Mouse (Mus musculus) cerebellum, postnatal 10 days (tissue): ENCODE measurements around the gene Kdm4a.

Experiments
- DNase-seq, 2 experiments: peaks; one replicate each; pipeline ENCODE4 v3.0.0; 2021; ENCODE audit warnings: mixed read lengths in 2 of 2

The Kdm4a gene

GRCm38 (mm10) chr4:118112601-118113000 is 67.2 kb downstream of the Kdm4a start:
- DNase-seq: no peak

GRCm38 (mm10) chr4:118109649-118110048 is 70.2 kb downstream of the Kdm4a start:
- DNase-seq: no peak

GRCm38 (mm10) chr4:118108779-118109178 is 71.1 kb downstream of the Kdm4a start:
- no peak for DNase-seq

- no peak for DNase-seq
These were observed 74.4 kb downstream of the Kdm4a start for GRCm38 (mm10) chr4:118105256-118106053.

- no peak for DNase-seq
These were observed 76.5 kb downstream of the Kdm4a start for GRCm38 (mm10) chr4:118103280-118103830.

GRCm38 (mm10) chr4:118101497-118101896 is 78.3 kb downstream of the Kdm4a start:
- no peak for DNase-seq

- DNase-seq: peak; percentile 84 to 87
These were observed 80.0 kb downstream of the Kdm4a start for GRCm38 (mm10) chr4:118099637-118100364.

GRCm38 (mm10) chr4:118098571-118098970 is 81.3 kb downstream of the Kdm4a start:
- no peak for DNase-seq

GRCm38 (mm10) chr4:118096069-118096468 is 83.8 kb downstream of the Kdm4a start:
- DNase-seq: no peak

- no peak for DNase-seq
These were observed 86.9 kb downstream of the Kdm4a start for GRCm38 (mm10) chr4:118092784-118093457.

GRCm38 (mm10) chr4:118090449-118090848 is 89.4 kb downstream of the Kdm4a start:
- no peak for DNase-seq

GRCm38 (mm10) chr4:118089939-118090338 is 89.9 kb downstream of the Kdm4a start:
- DNase-seq: peak; percentile 72 to 78

- DNase-seq: no peak
These were observed 91.1 kb downstream of the Kdm4a start for GRCm38 (mm10) chr4:118088771-118089170.
